Mouse (Mus musculus): Measurements from ENCODE around the gene Gm4141. TPM values are rescaled to one million over a fixed set of nuclear protein-coding genes. Genes with fewer than 3 reads are reported as not detected.

Gene Gm4141
- not detected in 2 replicates for polyA plus RNA-seq (2012)

DNA sequence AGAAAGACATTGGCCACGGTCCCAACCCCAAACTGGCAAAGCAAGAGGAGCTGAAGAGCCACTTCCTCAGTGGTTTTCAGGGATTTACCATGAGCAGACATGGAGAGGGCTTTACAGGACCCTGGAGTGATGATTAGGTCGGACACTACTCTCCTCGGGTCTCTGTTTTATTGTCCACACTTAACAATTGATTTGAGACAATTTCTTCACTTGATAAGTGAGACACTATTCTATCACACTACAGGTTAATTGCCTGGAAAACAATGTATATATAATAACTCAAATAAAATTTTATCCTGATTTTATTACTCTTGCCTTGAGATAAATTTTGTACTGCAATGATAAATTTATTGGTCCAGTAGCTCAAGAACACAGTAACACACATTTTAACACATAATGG lies at the start of gene Gm4141:
Gene Gm4141 (minus strand): TSS at position 101 of the 400 bp plus-strand sequence.

DNA sequence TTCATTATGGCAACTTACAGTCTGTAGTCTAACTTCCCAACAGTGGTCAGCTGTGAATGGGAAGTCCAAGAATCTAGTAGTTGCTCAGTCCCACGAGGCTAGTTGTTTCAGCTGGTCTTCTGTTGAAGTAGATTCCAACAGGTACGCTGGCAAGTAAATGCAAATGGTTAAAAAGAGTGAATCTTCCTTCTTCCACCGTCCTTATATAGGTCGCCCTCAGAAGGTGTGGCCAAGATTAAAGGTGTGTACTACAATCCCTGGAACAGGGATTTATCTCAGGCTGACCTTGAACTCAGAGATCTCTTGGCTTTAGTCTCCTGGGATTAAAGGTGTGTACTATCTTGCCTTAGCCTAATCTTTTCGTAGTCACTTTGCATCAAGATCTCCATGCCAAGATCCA lies 22.9 kb upstream of the Gm4141 start, which contains the start of gene Gm4513:
Gene Gm4513 (minus strand): TSS at position 101 of the 400 bp plus-strand sequence.

GRCm38 (mm10) chr7:20545657-20546056 lies 30.4 kb downstream of the Gm4141 start, which contains the start of gene Gm5726:
TSS of gene Gm5726 (minus strand) at chr7:20545757.

GRCm38 (mm10) chr7:20533537-20533936 lies 42.5 kb downstream of the Gm4141 start, which contains the start of gene Vmn1r104:
TSS of gene Vmn1r104 (plus strand) at chr7:20533837.

Other genes with a start within 250 kb of the Gm4141 start
- not detected in 2 replicates for gene Gm4133, start 242.2 kb downstream of the Gm4141 start, polyA plus RNA-seq (2012)
- not detected in 2 replicates for gene Gm5728, start 200.8 kb downstream of the Gm4141 start, polyA plus RNA-seq (2012)
- gene Vmn1r100, start 158.3 kb downstream of the Gm4141 start, polyA plus RNA-seq (2012) = not detected in 2 replicates
- not detected in 2 replicates for gene Vmn1r101, start 133.6 kb downstream of the Gm4141 start, polyA plus RNA-seq (2012)
- gene Gm10670, start 101.3 kb downstream of the Gm4141 start, polyA plus RNA-seq (2012) = not detected in 2 replicates
- gene Vmn1r103, start 65.7 kb downstream of the Gm4141 start, polyA plus RNA-seq (2012) = not detected in 2 replicates
- not detected in 2 replicates for gene Vmn1r104, start 42.4 kb downstream of the Gm4141 start, polyA plus RNA-seq (2012)
- gene Gm5726, start 30.5 kb downstream of the Gm4141 start, polyA plus RNA-seq (2012) = not detected in 2 replicates
- not detected in 2 replicates for gene Gm4513, start 22.8 kb upstream of the Gm4141 start, polyA plus RNA-seq (2012)
- gene Vmn1r107, start 92.7 kb upstream of the Gm4141 start, polyA plus RNA-seq (2012) = not detected in 2 replicates
- not detected in 2 replicates for gene Vmn1r111, start 127.0 kb upstream of the Gm4141 start, polyA plus RNA-seq (2012)
- gene Gm10668, start 154.4 kb upstream of the Gm4141 start, polyA plus RNA-seq (2012) = not detected in 2 replicates
- gene Vmn1r112, start 194.9 kb upstream of the Gm4141 start, polyA plus RNA-seq (2012) = not detected in 2 replicates
- not detected in 2 replicates for gene Vmn1r113, start 211.0 kb upstream of the Gm4141 start, polyA plus RNA-seq (2012)
- not detected in 2 replicates for gene Vmn1r114, start 235.9 kb upstream of the Gm4141 start, polyA plus RNA-seq (2012)

Data from megakaryocyte-erythroid progenitor cell, adult 5 weeks (primary cell).